Mouse (Mus musculus) kidney, postnatal 0 days (tissue): ENCODE measurements around the gene Rfx8. TPM values are rescaled to one million over a fixed set of nuclear protein-coding genes. Genes with fewer than 3 reads are reported as not detected.
A peak's percentile ranks its signal among the peaks of the same experiment; 100 is the strongest.

Experiments
- ATAC-seq: fragments of 200-750 bp; cut with Nextera tagmentation; replicated peaks from 2 replicates; pipeline ENCODE4 v1.8.0; 2017; ENCODE audit warnings: low read depth, moderate number of reproducible peaks, moderate TSS enrichment, moderate library complexity; ENCODE audit not compliant: low FRiP score
- DNase-seq: peaks from one replicate; pipeline ENCODE4 v3.0.0-alpha.2; 2016; ENCODE audit warnings: low spot score
- H3K27ac ChIP-seq: fragments of 300-500 bp; sonication (generic); 2 replicates; pipeline ENCODE4 v1.5.1; 2014; ENCODE audit warnings: mild to moderate bottlenecking
- H3K27me3 ChIP-seq: fragments of 300-500 bp; sonication (generic); 2 replicates; pipeline ENCODE4 v1.6.1; 2014; ENCODE audit warnings: low read length, mixed read lengths; ENCODE audit not compliant: insufficient read depth
- H3K36me3 ChIP-seq: fragments of 300-500 bp; sonication (generic); 2 replicates; pipeline ENCODE4 v1.6.1; 2014; ENCODE audit warnings: low read length, mixed read lengths; ENCODE audit not compliant: insufficient read depth
- H3K4me1 ChIP-seq: fragments of 300-500 bp; sonication (generic); replicated peaks from 2 replicates; pipeline ENCODE4 v1.6.1; 2014; ENCODE audit warnings: antibody characterized with exemption, low read length, mixed read lengths; ENCODE audit not compliant: insufficient read depth
- H3K4me2 ChIP-seq: fragments of 300-500 bp; sonication (generic); 2 replicates; pipeline ENCODE4 v1.6.1; 2014; ENCODE audit warnings: mild to moderate bottlenecking, low read length, moderate library complexity, mixed read lengths
- H3K4me3 ChIP-seq: fragments of 300-500 bp; sonication (generic); replicated peaks from 2 replicates; pipeline ENCODE4 v1.5.1; 2014; ENCODE audit warnings: low read depth, low read length
- H3K9ac ChIP-seq: fragments of 300-500 bp; sonication (generic); 2 replicates; pipeline ENCODE4 v1.6.1; 2014; ENCODE audit warnings: low read depth, low read length
- H3K9me3 ChIP-seq: fragments of 300-500 bp; sonication (generic); replicated peaks from 2 replicates; pipeline ENCODE4 v1.6.1; 2016; ENCODE audit warnings: low read length, inconsistent platforms, mixed read lengths
- CTCF ChIP-seq: IDR thresholded peaks from 2 replicates; pipeline ENCODE4 v1.5.1; 2016; ENCODE audit warnings: antibody characterized with exemption, low read depth, mild to moderate bottlenecking, moderate library complexity
- WGBS: fragments of 180-500 bp; shearing (Covaris S2); extraction: QIAGEN DNeasy Blood & Tissue Kit; methylation state at CpG from one replicate; pipeline ENCODE4 v1.1.7; 2014; 5-methylcytosine and 5-hydroxymethylcytosine counted together
- polyA plus RNA-seq: library from polyadenylated mRNA; unstranded; fragments of >200 nt; fragmentation: Nextera tagmentation; extraction: Ambion mirVana; gene quantifications from 2 replicates; pipeline ENCODE4 v1.2.1, GENCODE M21; 2015

Rfx8 gene
- polyA plus RNA-seq, 1 experiment from 2014 or later, result 0.29 TPM

DNA sequence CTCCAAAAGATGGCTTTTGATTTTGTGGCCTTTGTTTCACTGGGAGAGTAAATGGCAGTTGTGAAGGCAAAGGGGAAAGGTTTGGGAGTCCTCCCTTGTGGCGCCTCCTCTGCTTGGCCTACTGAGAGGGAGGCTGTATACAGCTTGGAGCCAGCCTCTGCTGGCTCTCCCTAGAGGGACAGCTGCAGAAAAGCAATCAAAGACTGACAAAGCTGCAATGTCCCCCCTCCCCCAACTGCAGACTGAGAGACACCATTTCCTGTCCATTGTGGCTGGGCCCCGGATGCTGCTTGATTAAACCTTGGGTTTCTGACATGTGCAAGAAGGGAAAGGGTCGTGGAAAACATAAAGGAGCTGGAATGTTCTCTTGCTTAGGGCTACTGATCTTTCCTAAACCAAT, 28.9 kb upstream of the Rfx8 start:
- Histone ChIP-seq H3K9me3 (no peaks in the 10 kb centered on the region), H3K9ac (no peak overlapping the region), H3K4me3 (no peak overlapping the region), H3K36me3 (no peaks in the 10 kb centered on the region), H3K4me1 (peaks cover 12% of the 10 kb centered on the region; the same call in 1 of the 2 replicates), H3K27me3 (no peaks in the 10 kb centered on the region), H3K4me2 (no peak overlapping the region), H3K27ac (no peak overlapping the region)
- WGBS, result 27% methylated on average over 3 of the region's 3 CpGs
- peak; percentile 64 for DNase-seq
- TF ChIP-seq CTCF, result no peak
- 0 out of 2 replicates have a peak, but pooled peaks have one; percentile 33 for ATAC-seq

- Histone ChIP-seq H3K27me3 (no peaks in the 10 kb centered on the region), H3K27ac (no peak overlapping the region), H3K9me3 (no peaks in the 10 kb centered on the region), H3K4me3 (no peak overlapping the region), H3K9ac (no peak overlapping the region), H3K4me1 (peaks cover 12% of the 10 kb centered on the region; the same call in 1 of the 2 replicates), H3K4me2 (no peak overlapping the region), H3K36me3 (no peaks in the 10 kb centered on the region)
- WGBS, result 30% methylated on average over 1 of the region's 1 CpGs
- DNase-seq (no peak), ATAC-seq (no peak)
- no peak for TF ChIP-seq CTCF
These were observed 28.4 kb upstream of the Rfx8 start for GRCm38 (mm10) chr1:39749214-39749613.

DNA sequence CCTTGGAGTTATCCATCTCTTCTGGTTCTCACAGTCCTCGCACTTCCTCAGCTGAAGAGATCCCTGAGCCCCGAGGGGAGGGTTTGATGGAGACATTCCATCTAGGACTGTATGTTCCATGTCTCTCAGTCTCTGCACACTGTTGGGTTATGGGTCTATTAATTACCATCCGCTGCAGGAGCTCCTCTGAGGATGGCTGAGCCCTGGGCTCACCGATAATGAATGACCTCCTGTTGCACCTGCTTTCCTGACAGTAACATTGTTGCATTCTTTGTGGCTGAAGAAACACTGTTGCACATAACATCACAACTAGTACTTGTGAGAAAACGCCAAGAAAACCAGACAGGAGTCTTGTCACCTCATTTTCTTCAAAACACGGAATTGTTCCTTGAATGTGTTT, 27.9 kb upstream of the Rfx8 start:
- Histone ChIP-seq H3K9me3 (no peaks in the 10 kb centered on the region), H3K4me3 (no peak overlapping the region), H3K27me3 (no peaks in the 10 kb centered on the region), H3K4me2 (no peak overlapping the region), H3K9ac (no peak overlapping the region), H3K4me1 (peaks cover 12% of the 10 kb centered on the region; the same call in 1 of the 2 replicates), H3K36me3 (no peaks in the 10 kb centered on the region), H3K27ac (no peak overlapping the region)
- DNase-seq (no peak), ATAC-seq (no peak)
- 59% methylated on average over 6 of the region's 6 CpGs for WGBS
- TF ChIP-seq CTCF, result no peak

GRCm38 (mm10) chr1:39746464-39746863, 25.7 kb upstream of the Rfx8 start:
- 35% methylated on average over 7 of the region's 7 CpGs for WGBS
- no peak overlapping the region for H3K9ac ChIP-seq
- no peaks in the 10 kb centered on the region for H3K9me3 ChIP-seq
- no peaks in the 10 kb centered on the region for H3K27me3 ChIP-seq
- H3K36me3 ChIP-seq, result no peaks in the 10 kb centered on the region
- DNase-seq (peak; percentile 67), ATAC-seq (no peak)
- TF ChIP-seq CTCF, result no peak
- H3K4me3 ChIP-seq, result no peak overlapping the region
- peak overlapping the region; percentile 31; the same call in 1 of the 2 replicates for H3K27ac ChIP-seq
- H3K4me2 ChIP-seq, result 0 out of 2 replicates have a peak overlapping the region, but pooled peaks have one; percentile 2
- H3K4me1 ChIP-seq, result peaks cover 12% of the 10 kb centered on the region; the same call in 1 of the 2 replicates

- H3K36me3 ChIP-seq, result no peaks in the 10 kb centered on the region
- no peak for ATAC-seq
- 39% methylated on average over 7 of the region's 7 CpGs for WGBS
- H3K4me3 ChIP-seq, result no peak overlapping the region
- TF ChIP-seq CTCF, result no peak
- H3K4me1 ChIP-seq, result peaks cover 4% of the 10 kb centered on the region; the same call in 1 of the 2 replicates
- no peaks in the 10 kb centered on the region for H3K9me3 ChIP-seq
- H3K9ac ChIP-seq, result no peak overlapping the region
- no peak overlapping the region for H3K27ac ChIP-seq
- no peak overlapping the region for H3K4me2 ChIP-seq
- no peak for DNase-seq
- no peaks in the 10 kb centered on the region for H3K27me3 ChIP-seq
These were observed 20.2 kb upstream of the Rfx8 start for GRCm38 (mm10) chr1:39740948-39741347.

GRCm38 (mm10) chr1:39740002-39740401, 19.2 kb upstream of the Rfx8 start:
- 78% methylated on average over 4 of the region's 4 CpGs for WGBS
- peaks cover 11% of the 10 kb centered on the region; the same call in 1 of the 2 replicates for H3K4me1 ChIP-seq
- H3K36me3 ChIP-seq, result no peaks in the 10 kb centered on the region
- TF ChIP-seq CTCF, result no peak
- no peak overlapping the region for H3K9ac ChIP-seq
- no peak overlapping the region for H3K4me2 ChIP-seq
- H3K4me3 ChIP-seq, result no peak overlapping the region
- no peaks in the 10 kb centered on the region for H3K9me3 ChIP-seq
- H3K27ac ChIP-seq, result no peak overlapping the region
- no peaks in the 10 kb centered on the region for H3K27me3 ChIP-seq
- ATAC-seq, result no peak
- no peak for DNase-seq
